Mouse (Mus musculus) erythroid progenitor cell, adult 5-6 weeks (primary cell): ENCODE data around the gene Xndc1. TPM values are rescaled to one million over a fixed set of nuclear protein-coding genes. Genes with fewer than 3 reads are reported as not detected.

ENCODE experiments used
- ATAC-seq: replicated peaks from 2 replicates; pipeline ENCODE4 v1.8.0; 2016; ENCODE audit warnings: moderate number of reproducible peaks, mild to moderate bottlenecking, moderate TSS enrichment, inconsistent platforms; ENCODE audit not compliant: poor library complexity, low FRiP score, severe bottlenecking
- total RNA-seq, 2 experiments: library from RNA; stranded (forward) in 1 of 2; stranded (reverse) in 1 of 2; fragments of 150-400 nt in 1 of 2; fragments of 186-747, 209-891 nt in 1 of 2; gene quantifications; 2 replicates each; pipeline versions ENCODE4 v1.2.3 to v1.2.4; 2015 to 2017; ENCODE audit warnings: low replicate concordance in 2 of 2

Xndc1 gene
- total RNA-seq, 2 experiments from 2014 or later, result 10.2 to 23.1 TPM

- peak; percentile 64; the same call in 1 of the 2 replicates for ATAC-seq
Measured at GRCm38 (mm10) chr7:102078517-102078916, 13.2 kb downstream of the Xndc1 start.

- no peak for ATAC-seq
Measured at GRCm38 (mm10) chr7:102080311-102080710, 15.0 kb downstream of the Xndc1 start.

- ATAC-seq, result no peak
Measured at GRCm38 (mm10) chr7:102081784-102082183, 16.5 kb downstream of the Xndc1 start.

- ATAC-seq, result no peak
Measured at GRCm38 (mm10) chr7:102082816-102083215, 17.5 kb downstream of the Xndc1 start, which contains the start of gene Trpc2. Gene Trpc2 (plus strand): TSS chr7:102083116.

GRCm38 (mm10) chr7:102084041-102084696 lies 18.9 kb downstream of the Xndc1 start:
- no peak for ATAC-seq

- no peak for ATAC-seq
Measured at GRCm38 (mm10) chr7:102087336-102087735, 22.0 kb downstream of the Xndc1 start.

- ATAC-seq, result no peak
Measured at GRCm38 (mm10) chr7:102099760-102100661, 34.7 kb downstream of the Xndc1 start.

- no peak for ATAC-seq
Measured at GRCm38 (mm10) chr7:102100868-102101267, 35.6 kb downstream of the Xndc1 start.

- ATAC-seq, result no peak
Measured at GRCm38 (mm10) chr7:102101487-102101886, 36.2 kb downstream of the Xndc1 start, which contains the start of gene Art1. Gene Art1 (plus strand): TSS chr7:102101743.

GRCm38 (mm10) chr7:102102241-102102640 lies 36.9 kb downstream of the Xndc1 start:
- ATAC-seq, result no peak

GRCm38 (mm10) chr7:102102696-102103095 lies 37.4 kb downstream of the Xndc1 start:
- ATAC-seq, result no peak

GRCm38 (mm10) chr7:102103555-102103954 lies 38.2 kb downstream of the Xndc1 start:
- no peak for ATAC-seq

GRCm38 (mm10) chr7:102104126-102104525 lies 38.8 kb downstream of the Xndc1 start:
- ATAC-seq, result no peak

- no peak for ATAC-seq
Measured at GRCm38 (mm10) chr7:102106700-102107141, 41.4 kb downstream of the Xndc1 start.

- no peak for ATAC-seq
Measured at GRCm38 (mm10) chr7:102108206-102108605, 42.9 kb downstream of the Xndc1 start.

GRCm38 (mm10) chr7:102109171-102109570 lies 43.9 kb downstream of the Xndc1 start, which contains the start of gene Art5:
Gene Art5 (minus strand): TSS chr7:102109489.
- ATAC-seq, result no peak

- no peak for ATAC-seq
Measured at GRCm38 (mm10) chr7:102109746-102110145, 44.4 kb downstream of the Xndc1 start.

- ATAC-seq, result no peak
Measured at GRCm38 (mm10) chr7:102113151-102113729, 47.9 kb downstream of the Xndc1 start.

- no peak for ATAC-seq
Measured at GRCm38 (mm10) chr7:102116579-102117331, 51.4 kb downstream of the Xndc1 start, which contains the start of gene Chrna10. Gene Chrna10 (minus strand): TSS chr7:102116828.

GRCm38 (mm10) chr7:102117382-102117781 lies 52.1 kb downstream of the Xndc1 start:
- no peak for ATAC-seq
